Mouse (Mus musculus): ENCODE measurements at regions not wholly inside any gene's neighbourhood (a gene's known extent, or its start where the extent isn't known, plus 50 kb on each side); places are given as distances from the start of the nearest gene placed in this dataset.

- no peak for TF ChIP-seq CTCF (IDR thresholded peaks at IDR 0.05)
- TF ChIP-seq EP300 (IDR thresholded peaks at IDR 0.05) = no peak
Observed at GRCm38 (mm10) chr1:28102021-28102526, 678.0 kb downstream of the Gm597 start.
